Mouse (Mus musculus) cerebellum, adult 2 months (tissue): ENCODE measurements around the gene Rapgef1. TPM values are rescaled to one million over a fixed set of nuclear protein-coding genes. Genes with fewer than 3 reads are reported as not detected.

Experiments used
- DNase-seq, 2 experiments: peaks; one replicate each; pipeline ENCODE4 v3.0.0; 2021
- H3K27ac ChIP-seq: fragments of 200-500 bp; 2 replicates; pipeline ENCODE4 v1.5.1; 2012; ENCODE audit warnings: low read length, control low read depth, inconsistent platforms; ENCODE audit not compliant: insufficient read depth
- H3K27me3 ChIP-seq: fragments of 200-500 bp; 2 replicates; pipeline ENCODE4 v1.6.1; 2012; ENCODE audit warnings: inconsistent platforms, mild to moderate bottlenecking, low read length, moderate library complexity; ENCODE audit not compliant: control insufficient read depth, insufficient read depth
- H3K4me1 ChIP-seq: fragments of 200-500 bp; 2 replicates; pipeline ENCODE4 v1.6.1; 2011; ENCODE audit warnings: low read length; ENCODE audit not compliant: control insufficient read depth, insufficient read depth
- H3K4me3 ChIP-seq: fragments of 200-500 bp; replicated peaks from 2 replicates; pipeline ENCODE3; 2011; ENCODE audit warnings: mild to moderate bottlenecking, low read depth, low read length, control low read depth; ENCODE audit not compliant: insufficient read depth
- CTCF ChIP-seq: fragments of 200-500 bp; IDR thresholded peaks from 2 replicates; pipeline ENCODE4 v1.5.1; 2011; ENCODE audit warnings: low read depth, mild to moderate bottlenecking, control low read depth, low read length, moderate library complexity, borderline replicate concordance; ENCODE audit not compliant: insufficient read depth
- POLR2A ChIP-seq: fragments of 200-500 bp; IDR thresholded peaks from 2 replicates; pipeline ENCODE4 v1.6.1; 2011; ENCODE audit warnings: low read length, control low read depth, borderline replicate concordance; ENCODE audit not compliant: insufficient read depth
- WGBS: fragments of 180-500 bp; shearing (Covaris S2); methylation state at CpG from one replicate; pipeline ENCODE4 v1.1.7; 2018; 5-methylcytosine and 5-hydroxymethylcytosine counted together
- polyA plus RNA-seq: library from polyadenylated mRNA; depleted of rRNA; stranded (reverse); fragments of >200 nt; gene quantifications from 2 replicates; pipeline ENCODE4 v1.2.3, GENCODE M21; 2012

Rapgef1 gene
- polyA plus RNA-seq, 1 experiment = 72.6 TPM

GRCm38 (mm10) chr2:29671856-29672255 lies 52.3 kb downstream of the Rapgef1 start:
- Histone ChIP-seq H3K4me3 (no peak overlapping the region), H3K27ac (no peak overlapping the region), H3K4me1 (peaks cover 49% of the 10 kb centered on the region), H3K27me3 (no peaks in the 10 kb centered on the region)
- WGBS = 53% methylated on average over 3 of the region's 3 CpGs
- DNase-seq = no peak
- no peak for TF ChIP-seq POLR2A
- no peak for TF ChIP-seq CTCF

DNA sequence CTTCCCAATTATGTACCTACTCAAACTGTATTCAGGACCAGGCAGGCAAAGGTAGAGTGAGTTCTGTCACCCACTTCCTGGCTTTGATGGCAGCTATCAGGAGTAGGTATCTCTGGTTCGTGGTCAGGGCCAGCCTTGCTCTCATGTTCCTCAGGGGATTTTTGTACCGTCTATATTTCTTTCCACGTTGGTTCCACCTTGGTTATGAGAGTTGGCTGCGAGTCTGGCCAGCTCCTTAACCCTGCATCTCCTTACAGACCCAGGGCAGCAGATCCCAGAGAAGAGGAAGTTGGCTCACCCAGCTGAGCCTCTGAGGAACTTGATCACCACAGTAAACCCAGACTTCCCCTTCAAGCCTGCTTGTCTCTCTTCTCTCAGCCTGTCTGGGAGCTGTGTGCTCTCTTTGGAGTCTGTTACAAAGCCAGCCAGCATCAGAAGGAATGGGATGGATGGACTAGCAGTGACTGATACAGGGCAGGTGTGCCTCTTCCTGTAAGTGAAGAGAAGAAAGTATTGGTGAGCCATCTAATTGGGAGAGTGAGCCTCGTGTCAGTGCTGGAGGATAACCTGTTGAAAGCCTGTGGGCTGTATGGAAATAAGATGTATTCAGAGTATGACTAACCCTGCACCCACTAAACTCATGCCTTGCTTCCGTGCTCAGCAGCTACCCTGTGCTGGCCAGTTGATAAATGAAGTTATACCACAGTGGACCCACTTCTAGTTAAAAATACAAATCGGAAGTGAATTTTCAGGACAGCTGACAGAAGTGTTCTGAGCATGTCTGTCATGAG lies 53.4 kb downstream of the Rapgef1 start:
- H3K4me1 ChIP-seq = peaks cover 38% of the 10 kb centered on the region
- no peaks in the 10 kb centered on the region for H3K27me3 ChIP-seq
- no peak for DNase-seq
- no peak overlapping the region for H3K27ac ChIP-seq
- 83% methylated on average over 7 of the region's 7 CpGs for WGBS
- TF ChIP-seq POLR2A (no peak), CTCF (no peak)
- H3K4me3 ChIP-seq = no peak overlapping the region

DNA sequence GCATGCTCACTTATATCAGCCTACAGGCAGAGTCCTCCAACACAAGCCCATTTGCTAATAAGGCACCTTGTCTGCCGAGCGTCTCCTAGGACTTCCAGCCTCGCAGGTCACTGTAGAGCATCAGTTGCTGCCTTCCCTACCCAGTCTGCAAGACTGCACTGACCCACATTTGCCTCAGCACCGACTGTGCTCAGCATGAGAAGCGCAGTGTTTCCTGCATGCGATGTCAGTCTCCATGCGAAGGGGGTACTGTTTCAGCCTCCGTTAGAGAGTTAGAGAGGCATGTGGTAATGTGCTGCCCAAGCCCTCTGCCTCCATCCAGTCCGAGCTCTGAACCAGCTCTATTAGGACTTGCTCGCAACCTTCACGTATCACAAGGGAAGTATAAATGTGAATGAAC lies 54.6 kb downstream of the Rapgef1 start:
- Histone ChIP-seq H3K4me3 (no peak overlapping the region), H3K4me1 (peaks cover 31% of the 10 kb centered on the region), H3K27me3 (no peaks in the 10 kb centered on the region), H3K27ac (peak overlapping the region; percentile 1; the same call in 1 of the 2 replicates)
- TF ChIP-seq CTCF (no peak), POLR2A (no peak)
- peak; percentile 52 to 58 for DNase-seq
- WGBS = 26% methylated on average over 11 of the region's 11 CpGs

- Histone ChIP-seq H3K4me3 (no peak overlapping the region), H3K4me1 (peaks cover 27% of the 10 kb centered on the region), H3K27ac (peak overlapping the region; percentile 1; the same call in 1 of the 2 replicates), H3K27me3 (no peaks in the 10 kb centered on the region)
- DNase-seq = no peak
- no peak for TF ChIP-seq POLR2A
- TF ChIP-seq CTCF = no peak
- WGBS = 40% methylated on average over 2 of the region's 2 CpGs
Observed at GRCm38 (mm10) chr2:29674545-29674944, 55.0 kb downstream of the Rapgef1 start.

GRCm38 (mm10) chr2:29675846-29676245 lies 56.3 kb downstream of the Rapgef1 start:
- no peak for DNase-seq
- Histone ChIP-seq H3K27me3 (no peaks in the 10 kb centered on the region), H3K4me3 (no peak overlapping the region), H3K4me1 (peaks cover 20% of the 10 kb centered on the region), H3K27ac (no peak overlapping the region)
- TF ChIP-seq CTCF = no peak
- TF ChIP-seq POLR2A = no peak
- WGBS = 52% methylated on average over 4 of the region's 4 CpGs

GRCm38 (mm10) chr2:29676513-29676912 lies 57.0 kb downstream of the Rapgef1 start:
- 69% methylated on average over 6 of the region's 6 CpGs for WGBS
- no peak overlapping the region for H3K27ac ChIP-seq
- TF ChIP-seq CTCF = no peak
- no peak for TF ChIP-seq POLR2A
- peaks cover 13% of the 10 kb centered on the region for H3K4me1 ChIP-seq
- DNase-seq = no peak
- no peaks in the 10 kb centered on the region for H3K27me3 ChIP-seq
- H3K4me3 ChIP-seq = no peak overlapping the region

GRCm38 (mm10) chr2:29677842-29678241 lies 58.3 kb downstream of the Rapgef1 start:
- TF ChIP-seq CTCF = no peak
- no peak overlapping the region for H3K4me3 ChIP-seq
- H3K27ac ChIP-seq = no peak overlapping the region
- DNase-seq = no peak
- H3K27me3 ChIP-seq = no peaks in the 10 kb centered on the region
- H3K4me1 ChIP-seq = peaks cover 8% of the 10 kb centered on the region
- 88% methylated on average over 5 of the region's 5 CpGs for WGBS

DNA sequence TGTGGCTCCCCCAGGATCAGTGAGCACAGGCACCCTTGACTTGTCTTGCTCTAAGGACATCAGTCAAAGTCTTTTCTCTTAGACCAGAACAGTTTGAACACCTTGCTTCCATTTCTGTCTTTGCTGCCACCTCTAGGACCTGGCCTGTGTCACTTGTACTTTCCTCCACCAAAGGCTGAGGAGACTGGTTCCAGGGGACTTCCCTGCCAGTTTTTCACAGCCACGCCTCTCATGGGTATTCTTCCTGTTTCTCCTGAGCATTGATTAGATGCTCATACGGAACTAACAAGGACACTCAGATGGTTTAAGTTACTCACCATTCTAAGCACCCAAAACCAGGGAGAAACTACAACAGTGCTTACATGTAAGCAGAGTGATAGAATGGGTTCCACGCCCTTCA lies 59.0 kb downstream of the Rapgef1 start:
- no peak for DNase-seq
- Histone ChIP-seq H3K27ac (no peak overlapping the region), H3K27me3 (no peaks in the 10 kb centered on the region), H3K4me1 (peaks cover 11% of the 10 kb centered on the region), H3K4me3 (no peak overlapping the region)
- TF ChIP-seq CTCF = no peak
- TF ChIP-seq POLR2A = no peak
- WGBS = 81% methylated on average over 3 of the region's 3 CpGs
